Mouse (Mus musculus): ENCODE data around the gene Rnf114.

GRCm38 (mm10) chr2:167459071-167459865 is 33.2 kb upstream of the Rnf114 start:
- TF ChIP-seq CTCF (IDR thresholded peaks at IDR 0.05; ENCODE audit: low read depth, low read length): no peak
- TF ChIP-seq POLR2A (IDR thresholded peaks at IDR 0.05; ENCODE audit: extremely low read depth, insufficient read depth, low read length): no peak
